Mouse (Mus musculus): ENCODE data around the gene Ppm1m. TPM values are rescaled to one million over a fixed set of nuclear protein-coding genes. Genes with fewer than 3 reads are reported as not detected.
A peak's percentile ranks its signal among the peaks of the same experiment; 100 is the strongest.

Gene Ppm1m
- 1 to 10 TPM; 2.1 to 5.2 TPM for total RNA-seq (2021)
- long read RNA-seq, experiment 1, partial matches to known transcripts: 0 of 4 reads
- long read RNA-seq, experiment 1, other reads (novel, unspliced or antisense): 0 of 4 reads
- long read RNA-seq, experiment 2, partial matches to known transcripts: 0 of 2 reads
- long read RNA-seq, experiment 2, other reads (novel, unspliced or antisense): 1 of 2 reads

GRCm38 (mm10) chr9:106199535-106200272 lies at the start of gene Ppm1m:
Gene Ppm1m (minus strand): TSS chr9:106199746.
- H3K27ac ChIP-seq: peak within 1 kb of the TSS; percentile 84
- intact Hi-C loops (cut with DNase I): no loop called here
- peak within 1 kb of the TSS; percentile 87 for H3K4me3 ChIP-seq
- TF ChIP-seq CTCF (IDR thresholded peaks at IDR 0.05): no peak
- DNase-seq: peak; percentile 27

DNA sequence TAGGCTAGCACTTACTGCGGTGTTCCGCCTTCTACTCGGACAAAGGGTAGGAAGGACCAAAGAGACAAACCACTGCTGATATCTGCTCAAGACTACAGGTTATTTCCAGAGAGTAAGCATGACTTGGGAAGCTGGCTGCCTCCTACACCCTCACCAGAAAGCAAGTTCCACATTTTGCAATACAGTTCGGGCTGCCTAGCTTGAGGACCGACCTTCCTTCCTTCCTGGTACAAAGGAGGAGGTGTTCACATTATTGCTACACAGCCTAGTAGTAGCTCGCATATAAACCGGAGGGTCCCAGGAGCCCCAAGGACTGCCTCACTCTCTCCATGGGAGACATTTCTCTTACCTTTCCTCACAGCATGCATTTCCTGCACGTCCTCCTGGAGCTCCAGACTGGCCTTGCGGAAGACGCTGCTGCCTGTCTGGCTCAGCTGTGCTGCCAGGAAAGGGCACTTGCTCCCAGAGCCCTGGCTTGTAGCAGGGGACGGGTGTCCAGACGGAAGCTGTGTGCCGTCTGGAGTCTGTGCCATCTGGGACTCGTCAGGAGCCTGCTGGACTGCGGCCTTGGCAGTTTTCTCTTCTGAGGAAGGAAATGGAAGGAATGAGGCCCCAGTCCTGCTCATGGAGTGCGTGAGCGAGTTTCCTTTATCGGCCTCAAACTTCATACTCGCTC lies 43.4 kb upstream of the Ppm1m start:
- H3K27ac ChIP-seq: peak overlapping the region; percentile 69
- intact Hi-C loops (cut with DNase I): no loop called here
- peak; percentile 62 for DNase-seq
- H3K4me3 ChIP-seq: 0 out of 2 replicates have a peak overlapping the region, but pooled peaks have one; percentile 1
- no peak for TF ChIP-seq CTCF (IDR thresholded peaks at IDR 0.05)

GRCm38 (mm10) chr9:106241541-106242164 lies 42.1 kb upstream of the Ppm1m start:
- H3K4me3 ChIP-seq: no peak overlapping the region
- intact Hi-C loops (cut with DNase I): no loop called here
- no peak for DNase-seq
- H3K27ac ChIP-seq: no peak overlapping the region
- TF ChIP-seq CTCF (IDR thresholded peaks at IDR 0.05): 0 out of 2 replicates have a peak, but pooled peaks have one; percentile 1

DNA sequence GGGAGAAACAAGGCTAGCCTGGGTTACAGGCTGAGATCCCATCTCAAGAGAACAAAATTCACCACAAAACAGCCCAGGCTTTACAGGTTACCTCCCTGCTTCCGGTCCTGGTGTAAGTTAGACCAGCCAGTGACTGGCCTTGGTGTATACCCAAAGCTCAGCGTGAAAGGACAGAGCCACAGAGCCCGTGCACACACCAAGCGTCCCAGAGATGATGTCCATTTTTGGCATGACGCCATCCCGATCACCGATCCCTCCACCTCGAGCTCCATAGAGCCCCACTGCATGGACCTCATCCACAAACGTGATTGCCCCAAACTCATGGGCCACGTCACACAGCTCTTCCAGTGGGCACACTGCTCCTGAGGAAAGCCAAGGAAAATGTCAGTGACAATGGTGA lies 38.3 kb upstream of the Ppm1m start:
- no peak for TF ChIP-seq CTCF (IDR thresholded peaks at IDR 0.05)

DNA sequence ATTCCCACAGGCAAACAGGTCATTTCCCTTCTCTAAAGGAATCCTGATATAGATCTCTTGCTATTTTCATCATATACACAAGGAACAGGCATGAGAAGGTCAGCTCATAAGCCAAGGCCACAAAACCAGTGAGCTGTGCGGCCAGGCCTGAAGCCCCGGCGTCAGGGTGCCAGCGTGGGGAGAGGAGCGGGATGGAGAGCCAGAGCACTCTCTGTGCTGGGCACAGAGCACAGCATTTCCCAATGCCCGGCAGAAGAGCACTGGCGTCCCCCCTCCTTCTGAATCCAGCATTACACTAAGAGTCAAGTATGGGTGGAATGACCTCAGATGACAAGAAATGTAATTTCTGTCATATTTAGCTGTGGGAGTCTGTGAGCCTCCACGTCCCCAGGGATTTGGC lies 37.9 kb upstream of the Ppm1m start:
- DNase-seq: no peak
- Histone ChIP-seq H3K4me3 (no peak overlapping the region), H3K27ac (peak overlapping the region; percentile 53)
- intact Hi-C loops (cut with DNase I): no loop called here
- no peak for TF ChIP-seq CTCF (IDR thresholded peaks at IDR 0.05)

More for the DNA sequence above, 38.3 kb upstream of the Ppm1m start:
- Histone ChIP-seq H3K27ac (0 out of 2 replicates have a peak overlapping the region, but pooled peaks have one; percentile 53), H3K4me3 (no peak overlapping the region)
- intact Hi-C loops (cut with DNase I): no loop called here
- no peak for DNase-seq

DNA sequence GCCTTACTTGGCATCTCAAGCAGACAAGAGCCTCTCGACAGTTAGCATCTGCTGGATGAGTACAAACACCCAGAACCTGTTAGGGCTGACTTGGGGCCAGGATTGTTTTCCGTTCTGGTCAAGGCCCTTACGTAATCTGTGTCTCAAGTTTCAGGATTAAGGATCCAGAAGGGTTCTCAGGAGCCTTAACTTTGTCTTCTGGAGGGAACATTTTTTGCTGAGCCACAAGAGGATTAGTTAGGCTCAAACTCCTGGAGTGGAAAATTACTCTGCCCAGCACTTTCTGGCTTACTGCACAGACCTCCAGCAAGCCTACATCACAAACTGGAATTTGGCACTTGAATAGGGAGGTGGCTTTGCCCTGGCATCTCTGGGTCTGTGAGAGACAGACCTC lies 37.3 kb upstream of the Ppm1m start:
- intact Hi-C loops (cut with DNase I): no loop called here
- peak overlapping the region; percentile 53 for H3K27ac ChIP-seq
- peak; percentile 56 for DNase-seq
- TF ChIP-seq CTCF (IDR thresholded peaks at IDR 0.05): no peak
- H3K4me3 ChIP-seq: no peak overlapping the region

DNA sequence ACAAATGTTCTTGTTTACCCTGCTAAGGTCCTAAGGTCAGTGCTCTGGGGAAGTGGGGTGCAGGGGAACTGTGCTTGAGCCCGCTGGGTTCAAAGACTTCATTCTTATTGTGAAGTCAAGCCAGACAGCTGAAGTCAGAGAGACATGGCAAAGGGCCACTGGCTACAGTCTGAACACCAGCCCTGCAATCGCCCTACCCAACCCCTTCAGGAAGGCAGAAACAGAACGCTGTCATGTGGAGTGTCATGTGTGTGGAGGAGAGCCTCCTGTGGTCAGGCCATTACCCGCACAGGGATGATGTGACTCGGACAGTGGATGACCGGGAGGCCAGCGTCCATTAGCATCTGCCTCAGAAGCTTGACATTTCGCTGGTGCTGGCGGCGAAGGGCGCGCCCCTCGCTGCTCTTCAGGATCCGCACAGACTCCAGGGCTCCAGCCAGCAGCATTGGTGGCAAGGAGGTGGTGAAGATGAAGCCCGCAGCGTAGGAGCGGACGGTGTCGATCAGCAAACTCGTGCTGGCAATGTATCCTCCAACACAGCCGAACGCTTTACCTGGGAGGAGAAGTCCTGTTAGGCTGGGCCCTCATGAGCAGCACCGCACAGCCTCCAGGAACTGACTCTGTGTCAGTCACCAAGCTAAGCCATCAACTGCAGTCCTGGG lies 36.7 kb upstream of the Ppm1m start:
- DNase-seq: no peak
- intact Hi-C loops (cut with DNase I): no loop called here
- peak overlapping the region; percentile 53 for H3K27ac ChIP-seq
- TF ChIP-seq CTCF (IDR thresholded peaks at IDR 0.05): no peak
- H3K4me3 ChIP-seq: no peak overlapping the region

- intact Hi-C loops (cut with DNase I): no loop called here
- no peak for TF ChIP-seq CTCF (IDR thresholded peaks at IDR 0.05)
- H3K27ac ChIP-seq: 0 out of 2 replicates have a peak overlapping the region, but pooled peaks have one; percentile 1
- H3K4me3 ChIP-seq: no peak overlapping the region
- peak; percentile 62 for DNase-seq
Measured at GRCm38 (mm10) chr9:106235194-106235830, 35.8 kb upstream of the Ppm1m start.

DNA sequence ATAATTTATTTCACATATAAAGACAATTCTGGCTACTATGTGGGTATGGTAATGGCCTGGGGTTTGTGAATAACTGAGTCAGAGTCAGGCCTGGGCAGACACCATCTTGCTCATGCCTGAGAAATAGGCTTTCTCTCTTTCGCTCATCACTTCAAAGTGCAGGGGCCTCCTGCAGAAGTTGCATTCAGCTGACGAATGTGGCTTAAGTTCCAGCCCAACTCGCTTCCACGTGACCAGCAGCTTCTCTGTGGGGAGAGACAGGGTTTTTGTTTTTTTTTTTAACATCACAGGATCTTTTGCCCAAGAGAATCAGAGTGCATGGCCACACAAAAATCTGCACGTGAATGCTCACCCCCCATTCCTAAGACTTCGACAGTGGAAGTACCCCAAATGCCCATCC lies 34.4 kb upstream of the Ppm1m start:
- DNase-seq: no peak
- Histone ChIP-seq H3K27ac (no peak overlapping the region), H3K4me3 (no peak overlapping the region)
- intact Hi-C loops (cut with DNase I): no loop called here
- no peak for TF ChIP-seq CTCF (IDR thresholded peaks at IDR 0.05)

GRCm38 (mm10) chr9:106232956-106233355 lies 33.4 kb upstream of the Ppm1m start:
- intact Hi-C loops (cut with DNase I): no loop called here
- Histone ChIP-seq H3K27ac (no peak overlapping the region), H3K4me3 (no peak overlapping the region)
- no peak for DNase-seq
- TF ChIP-seq CTCF (IDR thresholded peaks at IDR 0.05): no peak

DNA sequence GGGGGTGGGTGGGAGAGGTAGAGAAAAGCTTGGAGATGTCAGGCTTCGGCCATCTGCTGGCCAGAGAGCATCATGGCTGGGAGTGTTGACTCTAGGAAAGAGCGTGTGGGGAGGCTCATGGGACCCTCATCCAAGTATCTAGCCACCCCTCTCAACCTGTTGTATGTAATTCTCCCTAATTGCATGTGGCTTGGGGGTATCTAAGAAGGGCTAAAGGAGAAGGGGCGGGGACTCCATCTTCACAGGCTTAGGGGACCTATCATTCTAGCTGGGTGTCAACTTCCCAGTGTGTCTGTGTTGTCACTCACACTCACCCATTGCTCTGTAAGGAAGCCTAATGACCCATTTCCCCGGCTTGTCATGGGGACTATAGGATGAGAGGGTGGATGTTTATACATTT lies 32.3 kb upstream of the Ppm1m start:
- intact Hi-C loops (cut with DNase I): no loop called here
- no peak overlapping the region for H3K27ac ChIP-seq
- no peak for DNase-seq
- H3K4me3 ChIP-seq: no peak overlapping the region
- TF ChIP-seq CTCF (IDR thresholded peaks at IDR 0.05): no peak

GRCm38 (mm10) chr9:106231220-106231619 lies 31.7 kb upstream of the Ppm1m start:
- intact Hi-C loops (cut with DNase I): no loop called here
- DNase-seq: no peak
- no peak overlapping the region for H3K27ac ChIP-seq
- TF ChIP-seq CTCF (IDR thresholded peaks at IDR 0.05): no peak
- H3K4me3 ChIP-seq: no peak overlapping the region
